Mouse (Mus musculus) intestine, embryonic 14.5 days (tissue): ENCODE results near the gene Gabra5. TPM values are rescaled to one million over a fixed set of nuclear protein-coding genes. Genes with fewer than 3 reads are reported as not detected.

Experiments used
- ATAC-seq: fragments of 200-750 bp; cut with Nextera tagmentation; replicated peaks from 2 replicates; pipeline ENCODE4 v1.8.0; 2017; ENCODE audit warnings: low read depth, moderate number of reproducible peaks, moderate TSS enrichment, moderate library complexity; ENCODE audit not compliant: low FRiP score, low TSS enrichment
- DNase-seq: peaks from one replicate; pipeline ENCODE4 v3.0.0-alpha.2; 2018; ENCODE audit warnings: low spot score
- H3K27ac ChIP-seq: fragments of 300-500 bp; sonication (generic); 2 replicates; pipeline ENCODE4 v1.5.1; 2014; ENCODE audit warnings: low read depth, mild to moderate bottlenecking, control low read depth
- H3K27me3 ChIP-seq: fragments of 300-500 bp; sonication (generic); replicated peaks from 2 replicates; pipeline ENCODE4 v1.6.1; 2014; ENCODE audit warnings: low read length, control low read depth; ENCODE audit not compliant: control insufficient read depth, insufficient read depth
- H3K36me3 ChIP-seq: fragments of 300-500 bp; sonication (generic); 2 replicates; pipeline ENCODE4 v1.6.1; 2014; ENCODE audit warnings: low read length, control low read depth; ENCODE audit not compliant: control insufficient read depth, insufficient read depth
- H3K4me1 ChIP-seq: fragments of 300-500 bp; sonication (generic); replicated peaks from 2 replicates; pipeline ENCODE4 v1.6.1; 2014; ENCODE audit warnings: low read length, control low read depth, mixed read lengths; ENCODE audit not compliant: control insufficient read depth, insufficient read depth
- H3K4me2 ChIP-seq: fragments of 300-500 bp; sonication (generic); 2 replicates; pipeline ENCODE4 v1.6.1; 2014; ENCODE audit warnings: low read length
- H3K4me3 ChIP-seq: fragments of 300-500 bp; sonication (generic); 2 replicates; pipeline ENCODE4 v1.5.1; 2014; ENCODE audit warnings: low read depth, low read length, control low read depth, mixed read lengths
- H3K9ac ChIP-seq: fragments of 300-500 bp; sonication (generic); 2 replicates; pipeline ENCODE4 v1.6.1; 2014; ENCODE audit warnings: mild to moderate bottlenecking, low read length
- H3K9me3 ChIP-seq: fragments of 300-500 bp; sonication (generic); 2 replicates; pipeline ENCODE4 v1.6.1; 2016; ENCODE audit warnings: low read length, control low read depth; ENCODE audit not compliant: control insufficient read depth
- WGBS: fragments of 180-500 bp; shearing (Covaris S2); extraction: QIAGEN DNeasy Blood & Tissue Kit; methylation state at CpG from one replicate; pipeline ENCODE4 v1.1.7; 2014; 5-methylcytosine and 5-hydroxymethylcytosine counted together
- polyA plus RNA-seq: library from polyadenylated mRNA; unstranded; fragments of >200 nt; fragmentation: Nextera tagmentation; extraction: Ambion mirVana; gene quantifications from 2 replicates; pipeline ENCODE4 v1.2.1, GENCODE M21; 2014

The Gabra5 gene
- 0.38 and 0.49 TPM in 2 replicates for polyA plus RNA-seq

- Histone ChIP-seq H3K4me2 (peak within 1 kb of the TSS; percentile 69), H3K27me3 (peaks cover 60% of the 10 kb centered on the region), H3K27ac (no peak within 1 kb of the TSS), H3K36me3 (no peaks in the 10 kb centered on the region), H3K9ac (no peak within 1 kb of the TSS), H3K9me3 (no peaks in the 10 kb centered on the region), H3K4me3 (peak within 1 kb of the TSS; percentile 39), H3K4me1 (no peaks in the 10 kb centered on the region)
- peak; percentile 76 for ATAC-seq
- WGBS = under 1% methylated on average over 57 of the region's 59 CpGs
- DNase-seq = peak; percentile 62
Observed at GRCm38 (mm10) chr7:57509681-57510141, at the start of gene Gabra5. Gabra5 (minus strand) TSS chr7:57510059.

GRCm38 (mm10) chr7:57538565-57538964 lies 28.7 kb upstream of the Gabra5 start:
- Histone ChIP-seq H3K4me3 (no peak overlapping the region), H3K9me3 (no peaks in the 10 kb centered on the region), H3K4me2 (no peak overlapping the region), H3K9ac (no peak overlapping the region), H3K27ac (no peak overlapping the region), H3K27me3 (no peaks in the 10 kb centered on the region), H3K4me1 (no peaks in the 10 kb centered on the region), H3K36me3 (no peaks in the 10 kb centered on the region)
- WGBS = 21% methylated on average over 7 of the region's 7 CpGs
- DNase-seq (no peak), ATAC-seq (no peak)

GRCm38 (mm10) chr7:57532676-57533075 lies 22.8 kb upstream of the Gabra5 start:
- Histone ChIP-seq H3K27ac (no peak overlapping the region), H3K9me3 (no peaks in the 10 kb centered on the region), H3K4me1 (no peaks in the 10 kb centered on the region), H3K4me3 (no peak overlapping the region), H3K27me3 (no peaks in the 10 kb centered on the region), H3K9ac (no peak overlapping the region), H3K36me3 (no peaks in the 10 kb centered on the region), H3K4me2 (no peak overlapping the region)
- DNase-seq (no peak), ATAC-seq (no peak)
- WGBS = 71% methylated on average over 10 of the region's 10 CpGs

GRCm38 (mm10) chr7:57529954-57530353 lies 20.1 kb upstream of the Gabra5 start:
- DNase-seq = no peak
- no peak overlapping the region for H3K4me2 ChIP-seq

DNA sequence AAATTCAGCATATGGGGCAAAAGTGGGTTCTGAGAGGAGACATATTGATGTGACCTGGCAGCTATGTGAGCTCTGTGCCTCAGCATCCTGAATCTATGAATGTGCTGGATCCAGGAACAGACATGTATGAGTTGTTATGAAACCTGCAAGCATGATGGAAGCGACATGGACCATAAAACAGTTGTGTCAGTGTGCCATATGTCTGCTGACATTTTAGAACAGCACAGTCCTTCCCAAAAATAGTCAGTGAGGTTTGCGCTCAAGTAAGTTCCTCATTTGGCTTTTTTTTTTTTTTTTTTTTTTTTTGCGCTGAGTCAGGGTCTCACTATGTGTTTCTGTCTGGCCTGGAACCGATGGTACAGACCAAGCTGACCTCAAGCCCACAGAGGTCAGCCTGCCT lies 19.6 kb upstream of the Gabra5 start:
- 72% methylated on average over 4 of the region's 4 CpGs for WGBS
- H3K27me3 ChIP-seq = no peaks in the 10 kb centered on the region
- ATAC-seq = no peak
- no peak overlapping the region for H3K4me2 ChIP-seq
- no peaks in the 10 kb centered on the region for H3K4me1 ChIP-seq
- no peaks in the 10 kb centered on the region for H3K36me3 ChIP-seq
- H3K9ac ChIP-seq = no peak overlapping the region
- no peak for DNase-seq
- no peak overlapping the region for H3K4me3 ChIP-seq
- H3K27ac ChIP-seq = no peak overlapping the region
- no peaks in the 10 kb centered on the region for H3K9me3 ChIP-seq

More at GRCm38 (mm10) chr7:57529954-57530353, 20.1 kb upstream of the Gabra5 start:
- Histone ChIP-seq H3K4me1 (no peaks in the 10 kb centered on the region), H3K9me3 (no peaks in the 10 kb centered on the region), H3K4me3 (no peak overlapping the region), H3K27me3 (no peaks in the 10 kb centered on the region), H3K36me3 (no peaks in the 10 kb centered on the region), H3K27ac (no peak overlapping the region), H3K9ac (no peak overlapping the region)
- 92% methylated on average over 8 of the region's 8 CpGs for WGBS
- no peak for ATAC-seq

DNA sequence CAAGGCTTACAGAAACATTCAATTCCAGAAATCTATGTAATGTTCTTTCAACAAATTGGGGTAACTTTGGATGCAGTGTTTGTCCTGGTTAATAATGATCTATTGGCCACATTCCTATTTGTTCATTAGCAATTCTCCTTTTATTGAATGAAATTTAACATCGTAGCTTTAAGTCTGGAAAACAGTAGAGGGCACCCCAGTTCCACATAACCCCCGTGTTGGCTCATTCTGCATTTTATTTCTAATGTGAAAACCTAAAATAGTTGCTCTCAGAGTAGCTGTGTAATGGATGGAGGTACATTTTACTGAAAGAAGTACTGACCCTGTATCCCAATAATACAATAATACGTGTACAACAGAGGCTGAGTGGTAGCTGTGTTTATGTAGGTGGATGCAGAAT lies 3.1 kb upstream of the Gabra5 start:
- no peak overlapping the region for H3K27ac ChIP-seq
- H3K9ac ChIP-seq = no peak overlapping the region
- DNase-seq = no peak
- H3K36me3 ChIP-seq = no peaks in the 10 kb centered on the region
- H3K4me1 ChIP-seq = no peaks in the 10 kb centered on the region
- H3K4me2 ChIP-seq = no peak overlapping the region
- H3K4me3 ChIP-seq = no peak overlapping the region
- no peak for ATAC-seq
- H3K9me3 ChIP-seq = no peaks in the 10 kb centered on the region
- peaks cover 40% of the 10 kb centered on the region for H3K27me3 ChIP-seq
- 31% methylated on average over 3 of the region's 3 CpGs for WGBS

GRCm38 (mm10) chr7:57508860-57509632 lies 813 bp downstream of the Gabra5 start:
- peak overlapping the region; percentile 69 for H3K4me2 ChIP-seq
- H3K27ac ChIP-seq = no peak overlapping the region
- 3% methylated on average over 59 of the region's 72 CpGs for WGBS
- no peak overlapping the region for H3K9ac ChIP-seq
- no peaks in the 10 kb centered on the region for H3K36me3 ChIP-seq
- peak overlapping the region; percentile 39 for H3K4me3 ChIP-seq
- no peaks in the 10 kb centered on the region for H3K9me3 ChIP-seq
- peaks cover 60% of the 10 kb centered on the region for H3K27me3 ChIP-seq
- DNase-seq (peak; percentile 56), ATAC-seq (peak; percentile 71)
- no peaks in the 10 kb centered on the region for H3K4me1 ChIP-seq

DNA sequence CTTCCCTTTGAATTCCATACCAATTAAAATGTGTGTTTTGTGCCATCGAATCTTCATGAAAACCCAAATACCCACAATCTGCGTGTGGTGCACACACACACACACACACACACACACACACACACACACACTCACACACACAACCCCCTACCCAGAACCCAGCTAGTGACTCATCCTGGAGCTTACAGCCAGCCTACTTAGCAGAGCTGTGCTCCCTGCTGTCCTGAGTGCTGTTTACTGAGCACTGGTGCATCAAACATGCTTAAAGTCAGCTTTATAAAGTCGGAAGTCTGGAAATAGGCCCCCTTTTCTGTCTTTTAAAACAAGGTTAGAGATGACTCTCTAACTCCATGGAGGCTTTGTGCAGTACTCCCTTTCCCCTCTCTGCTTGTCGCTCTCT lies 7.0 kb downstream of the Gabra5 start:
- Histone ChIP-seq H3K4me2 (no peak overlapping the region), H3K9ac (no peak overlapping the region), H3K36me3 (no peaks in the 10 kb centered on the region), H3K27ac (no peak overlapping the region), H3K9me3 (no peaks in the 10 kb centered on the region), H3K4me1 (no peaks in the 10 kb centered on the region), H3K4me3 (no peak overlapping the region), H3K27me3 (peaks cover 19% of the 10 kb centered on the region)
- ATAC-seq = no peak
- WGBS = 76% methylated on average over 4 of the region's 4 CpGs
- DNase-seq = no peak

DNA sequence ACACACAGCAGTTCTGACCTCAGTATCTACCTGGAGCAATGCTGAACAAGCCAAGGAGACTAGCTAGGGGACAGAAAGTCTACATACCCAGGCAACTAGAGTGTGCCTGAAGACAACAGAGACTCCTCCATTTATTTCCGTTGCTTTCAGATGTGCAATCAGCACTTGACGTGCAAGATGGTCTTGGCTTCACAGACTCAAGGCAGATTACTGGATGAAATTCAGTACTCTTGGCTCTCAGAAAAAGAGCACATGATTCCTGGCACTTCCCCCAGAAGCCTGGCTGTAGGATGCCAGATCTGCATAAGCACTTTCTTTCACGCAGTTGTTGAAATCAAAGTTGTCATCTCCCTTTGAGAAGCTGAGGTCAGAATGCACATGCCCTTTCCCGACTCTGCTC lies 18.1 kb downstream of the Gabra5 start:
- ATAC-seq (no peak), DNase-seq (no peak)
- Histone ChIP-seq H3K9ac (no peak overlapping the region), H3K27ac (no peak overlapping the region), H3K4me3 (no peak overlapping the region), H3K27me3 (no peaks in the 10 kb centered on the region), H3K4me2 (no peak overlapping the region), H3K36me3 (no peaks in the 10 kb centered on the region), H3K9me3 (no peaks in the 10 kb centered on the region), H3K4me1 (no peaks in the 10 kb centered on the region)
- WGBS = 74% methylated on average over 4 of the region's 4 CpGs
